8 mouse cellular contexts compared by ENCODE assay signal in the genomic region with DNA sequence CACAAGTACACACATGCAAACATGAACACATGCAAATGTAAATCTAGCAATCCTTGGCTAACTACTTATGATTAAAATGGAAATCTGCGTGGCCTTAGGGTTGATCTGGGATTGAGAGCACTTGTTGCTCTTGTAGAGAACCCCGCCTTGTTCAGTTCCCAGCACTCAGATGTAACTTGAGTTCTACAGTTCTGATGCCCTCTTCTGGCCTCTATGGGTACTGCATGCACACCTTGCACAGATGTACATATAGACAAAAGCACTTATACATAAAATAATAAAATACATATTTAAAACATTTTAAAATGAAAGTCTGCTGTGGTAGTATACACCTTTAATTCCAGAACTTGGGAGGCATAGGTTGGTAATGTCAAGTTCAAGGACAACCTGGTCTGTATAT. TPM values are rescaled to one million over a fixed set of nuclear protein-coding genes. Genes with fewer than 3 reads are reported as not detected.
DNase-seq lines count a peak whose midpoint lies in the region; TF ChIP-seq lines count a peak whose summit lies in the region.
"Had no signal": no experiment of that assay in that cellular context is flagged by ENCODE, and none has a peak within 500 bp of the region (broad histone marks: within the 10 kb centered on the region; RNA-seq: fewer than 3 reads in every experiment).

No protein-coding gene starts in this region.

- peak; percentile 29; the same call in 1 of the 2 replicates for TF ChIP-seq CTCF in kidney, adult 2 months (conservative IDR thresholded peaks at IDR 0.05; ENCODE audit: insufficient read depth, insufficient read length, low read depth, low read length)

- H3K27me3 ChIP-seq in kidney, adult 2 months (replicated peaks; ENCODE audit: control insufficient read depth, insufficient read depth, low read length), result no peaks in the 10 kb centered on the region
- H3K27me3 ChIP-seq: forebrain, embryonic 12.5 days had no signal

- H3K27ac ChIP-seq in kidney, adult 2 months (ENCODE audit: insufficient read depth, low read depth, low read length), result no peak overlapping the region
- H3K27ac ChIP-seq: forebrain, embryonic 12.5 days had no signal

- H3K4me1 ChIP-seq in kidney, adult 2 months (ENCODE audit: control insufficient read depth, insufficient read depth, low read length), result no peaks in the 10 kb centered on the region
- H3K4me1 ChIP-seq: forebrain, embryonic 12.5 days had no signal

- no peak overlapping the region for H3K4me3 ChIP-seq in kidney, adult 2 months (ENCODE audit: insufficient read depth, low read depth, low read length)
- H3K4me3 ChIP-seq: forebrain, embryonic 12.5 days had no signal

- H3K36me3 ChIP-seq in kidney, adult 2 months (ENCODE audit: control insufficient read depth, insufficient read depth, low read length), result peaks cover 8% of the 10 kb centered on the region

- DNase-seq in kidney, adult 2 months, result peak; percentile 6
- no peak for DNase-seq in kidney, adult 18-20 months
- DNase-seq in 416B (ENCODE audit: low read depth), result peak; percentile 24
- peak; percentile 48 for DNase-seq in CD4-positive helper T cell, adult 2 months (ENCODE audit: low read depth, low spot score)
- peak; percentile 31 for DNase-seq in lung, postnatal 14 days
- no peak for DNase-seq in ovary, postnatal 14 days (ENCODE audit: low spot score)
- no peak for DNase-seq in ovary, postnatal 10 days (ENCODE audit: low spot score)

- no peak for TF ChIP-seq POLR2A in kidney, adult 2 months (IDR thresholded peaks at IDR 0.05; ENCODE audit: low read depth, low read length)

- WGBS in kidney, adult 2 months, result 98% methylated on average over 2 of the region's 2 CpGs

RNA-seq across cellular contexts. Expression of a gene that starts 12.8 kb away (rescaled TPM):
- 7.1 and 8.2 TPM in 2 replicates for polyA plus RNA-seq in kidney, adult 2 months (2012; rRNA removed)

RNA-seq across cellular contexts. Expression of a gene that starts 26.7 kb away (rescaled TPM):
- 0.41 and 0.45 TPM in 2 replicates for polyA plus RNA-seq in kidney, adult 2 months (2012; rRNA removed)

Comparison
In these comparisons a context has a peak if more than half of its experiments do, and no peak if none do; other contexts are left out.
1. DNase-seq: peak in kidney, adult 2 months (single experiment), 416B (single experiment), CD4-positive helper T cell, adult 2 months (single experiment) and lung, postnatal 14 days (single experiment); none in kidney, adult 18-20 months (single experiment), ovary, postnatal 14 days (single experiment) and ovary, postnatal 10 days (single experiment).